Mouse (Mus musculus) neural tube, embryonic 14.5 days (tissue): ENCODE data around the gene Lrrc45. TPM values are rescaled to one million over a fixed set of nuclear protein-coding genes. Genes with fewer than 3 reads are reported as not detected.
A peak's percentile ranks its signal among the peaks of the same experiment; 100 is the strongest.

Experiments
- ATAC-seq: fragments of 200-750 bp; cut with Nextera tagmentation; 2 replicates; pipeline ENCODE4 v1.8.0; 2017; ENCODE audit warnings: low read depth, mild to moderate bottlenecking, moderate TSS enrichment, moderate library complexity
- H3K27ac ChIP-seq: fragments of 300-500 bp; sonication (generic); 2 replicates; pipeline ENCODE4 v1.5.1; 2014; ENCODE audit warnings: low read depth, mild to moderate bottlenecking, control low read depth, low read length, moderate library complexity, mixed read lengths
- H3K27me3 ChIP-seq: fragments of 300-500 bp; sonication (generic); 2 replicates; pipeline ENCODE4 v1.6.1; 2014; ENCODE audit warnings: low read length; ENCODE audit not compliant: control insufficient read depth, insufficient read depth
- H3K36me3 ChIP-seq: fragments of 300-500 bp; sonication (generic); 2 replicates; pipeline ENCODE4 v1.6.1; 2014; ENCODE audit warnings: low read length, mixed read lengths; ENCODE audit not compliant: control insufficient read depth, insufficient read depth
- H3K4me1 ChIP-seq: fragments of 300-500 bp; sonication (generic); 2 replicates; pipeline ENCODE4 v1.6.1; 2014; ENCODE audit warnings: low read length; ENCODE audit not compliant: control insufficient read depth, insufficient read depth
- H3K4me2 ChIP-seq: fragments of 300-500 bp; sonication (generic); 2 replicates; pipeline ENCODE4 v1.6.1; 2014; ENCODE audit warnings: mild to moderate bottlenecking, low read depth, low read length, control low read depth
- H3K4me3 ChIP-seq: fragments of 300-500 bp; sonication (generic); 2 replicates; pipeline ENCODE4 v1.5.1; 2014; ENCODE audit warnings: low read depth, low read length, control low read depth, mixed read lengths
- H3K9ac ChIP-seq: fragments of 300-500 bp; sonication (generic); replicated peaks from 2 replicates; pipeline ENCODE4 v1.6.1; 2014; ENCODE audit warnings: low read depth, mild to moderate bottlenecking, control low read depth, low read length, mixed read lengths
- H3K9me3 ChIP-seq: fragments of 300-500 bp; sonication (generic); 2 replicates; pipeline ENCODE4 v1.6.1; 2016; ENCODE audit warnings: low read length; ENCODE audit not compliant: control insufficient read depth
- WGBS: fragments of 180-500 bp; shearing (Covaris S2); extraction: QIAGEN DNeasy Blood & Tissue Kit; methylation state at CpG from one replicate; pipeline ENCODE4 v1.1.7; 2014; 5-methylcytosine and 5-hydroxymethylcytosine counted together
- polyA plus RNA-seq: library from polyadenylated mRNA; unstranded; fragments of >200 nt; fragmentation: Nextera tagmentation; extraction: Ambion mirVana; gene quantifications from 2 replicates; pipeline ENCODE4 v1.2.1, GENCODE M21; 2014

Lrrc45 gene
- polyA plus RNA-seq, 1 experiment from 2014 or later: 53.9 TPM

GRCm38 (mm10) chr11:120695641-120696040, 18.1 kb upstream of the Lrrc45 start:
- Histone ChIP-seq H3K36me3 (peaks cover 4% of the 10 kb centered on the region; the same call in 1 of the 2 replicates), H3K4me2 (no peak overlapping the region), H3K4me3 (no peak overlapping the region), H3K27me3 (no peaks in the 10 kb centered on the region), H3K27ac (0 out of 2 replicates have a peak overlapping the region, but pooled peaks have one; percentile 12), H3K9ac (no peak overlapping the region), H3K9me3 (no peaks in the 10 kb centered on the region), H3K4me1 (no peaks in the 10 kb centered on the region)
- WGBS: 15% methylated on average over 12 of the region's 12 CpGs
- no peak for ATAC-seq

GRCm38 (mm10) chr11:120696568-120696967, 17.2 kb upstream of the Lrrc45 start:
- no peak overlapping the region for H3K4me2 ChIP-seq
- no peaks in the 10 kb centered on the region for H3K9me3 ChIP-seq
- no peak overlapping the region for H3K9ac ChIP-seq
- no peaks in the 10 kb centered on the region for H3K4me1 ChIP-seq
- no peak overlapping the region for H3K4me3 ChIP-seq
- ATAC-seq: no peak
- no peaks in the 10 kb centered on the region for H3K27me3 ChIP-seq
- no peak overlapping the region for H3K27ac ChIP-seq
- 91% methylated on average over 6 of the region's 6 CpGs for WGBS
- peaks cover 4% of the 10 kb centered on the region; the same call in 1 of the 2 replicates for H3K36me3 ChIP-seq

GRCm38 (mm10) chr11:120697741-120698140, 16.0 kb upstream of the Lrrc45 start:
- peaks cover 4% of the 10 kb centered on the region; the same call in 1 of the 2 replicates for H3K36me3 ChIP-seq
- no peak overlapping the region for H3K9ac ChIP-seq
- no peak overlapping the region for H3K4me3 ChIP-seq
- H3K9me3 ChIP-seq: no peaks in the 10 kb centered on the region
- no peak overlapping the region for H3K27ac ChIP-seq
- no peak for ATAC-seq
- no peaks in the 10 kb centered on the region for H3K4me1 ChIP-seq
- H3K27me3 ChIP-seq: no peaks in the 10 kb centered on the region
- WGBS: 70% methylated on average over 10 of the region's 10 CpGs
- no peak overlapping the region for H3K4me2 ChIP-seq

- H3K27ac ChIP-seq: no peak overlapping the region
Measured at GRCm38 (mm10) chr11:120703696-120704454, 9.8 kb upstream of the Lrrc45 start.

GRCm38 (mm10) chr11:120704486-120705325, 9.0 kb upstream of the Lrrc45 start:
- no peak for ATAC-seq
- 16% methylated on average over 8 of the region's 8 CpGs for WGBS
- H3K9ac ChIP-seq: no peak overlapping the region
- peaks cover 12% of the 10 kb centered on the region; the same call in 1 of the 2 replicates for H3K4me1 ChIP-seq
- no peak overlapping the region for H3K4me2 ChIP-seq
- H3K9me3 ChIP-seq: no peaks in the 10 kb centered on the region
- H3K27ac ChIP-seq: no peak overlapping the region
- H3K4me3 ChIP-seq: no peak overlapping the region
- H3K36me3 ChIP-seq: 0 out of 2 replicates have a peak, but pooled peaks cover 2% of the 10 kb centered on the region
- H3K27me3 ChIP-seq: no peaks in the 10 kb centered on the region

More at GRCm38 (mm10) chr11:120703696-120704454, 9.8 kb upstream of the Lrrc45 start:
- no peak for ATAC-seq
- Histone ChIP-seq H3K4me2 (no peak overlapping the region), H3K27me3 (no peaks in the 10 kb centered on the region), H3K4me1 (peaks cover 12% of the 10 kb centered on the region; the same call in 1 of the 2 replicates), H3K9me3 (no peaks in the 10 kb centered on the region), H3K36me3 (0 out of 2 replicates have a peak, but pooled peaks cover 2% of the 10 kb centered on the region), H3K4me3 (no peak overlapping the region), H3K9ac (no peak overlapping the region)
- WGBS: 27% methylated on average over 15 of the region's 15 CpGs

- H3K9ac ChIP-seq: no peak overlapping the region
- no peak overlapping the region for H3K4me3 ChIP-seq
- H3K27me3 ChIP-seq: no peaks in the 10 kb centered on the region
- no peaks in the 10 kb centered on the region for H3K9me3 ChIP-seq
- H3K27ac ChIP-seq: no peak overlapping the region
- H3K36me3 ChIP-seq: peaks cover 9% of the 10 kb centered on the region; the same call in 1 of the 2 replicates
- peaks cover 12% of the 10 kb centered on the region; the same call in 1 of the 2 replicates for H3K4me1 ChIP-seq
- no peak for ATAC-seq
- H3K4me2 ChIP-seq: no peak overlapping the region
- 62% methylated on average over 5 of the region's 5 CpGs for WGBS
Measured at GRCm38 (mm10) chr11:120706120-120706519, 7.6 kb upstream of the Lrrc45 start.

- Histone ChIP-seq H3K9ac (no peak overlapping the region), H3K4me1 (peaks cover 12% of the 10 kb centered on the region; the same call in 1 of the 2 replicates), H3K4me2 (no peak overlapping the region), H3K9me3 (no peaks in the 10 kb centered on the region), H3K36me3 (peaks cover 9% of the 10 kb centered on the region; the same call in 1 of the 2 replicates), H3K27ac (no peak overlapping the region), H3K4me3 (no peak overlapping the region), H3K27me3 (no peaks in the 10 kb centered on the region)
- WGBS: 8% methylated on average over 12 of the region's 12 CpGs
- ATAC-seq: no peak
Measured at GRCm38 (mm10) chr11:120707225-120707624, 6.5 kb upstream of the Lrrc45 start.

GRCm38 (mm10) chr11:120707969-120708368, 5.8 kb upstream of the Lrrc45 start:
- Histone ChIP-seq H3K4me2 (no peak overlapping the region), H3K4me1 (peaks cover 19% of the 10 kb centered on the region), H3K9ac (no peak overlapping the region), H3K4me3 (no peak overlapping the region), H3K9me3 (no peaks in the 10 kb centered on the region), H3K27me3 (no peaks in the 10 kb centered on the region), H3K27ac (no peak overlapping the region), H3K36me3 (peaks cover 9% of the 10 kb centered on the region; the same call in 1 of the 2 replicates)
- no peak for ATAC-seq
- 30% methylated on average over 5 of the region's 5 CpGs for WGBS
